Mouse (Mus musculus): Measurements from ENCODE around the gene Cox7b.

- TF ChIP-seq POLR2A (IDR thresholded peaks at IDR 0.05; ENCODE audit: borderline replicate concordance, extremely low read depth, insufficient read depth, insufficient read length, poor library complexity, severe bottlenecking), result no peak
- no peak for TF ChIP-seq CTCF (IDR thresholded peaks at IDR 0.05; ENCODE audit: borderline replicate concordance, extremely low read depth, insufficient read depth, insufficient read length)
Measured at GRCm38 (mm10) chrX:106045928-106046327, 30.4 kb downstream of the Cox7b start.
